Mouse (Mus musculus): Measurements from ENCODE around the gene Fam219a.

Fam219a gene

GRCm38 (mm10) chr4:41468396-41469080, 100.8 kb downstream of the Fam219a start:
- DNase-seq = peak; percentile 79
